In genomic region chr15:101086956-101087355, GRCm38 (mm10) we compare ENCODE assay signal across 13 mouse cellular contexts. TPM values are rescaled to one million over a fixed set of nuclear protein-coding genes. Genes with fewer than 3 reads are reported as not detected.
DNase-seq lines count a peak whose midpoint lies in the region.
"Had no signal": no experiment of that assay in that cellular context is flagged by ENCODE, and none has a peak within 500 bp of the region (broad histone marks: within the 10 kb centered on the region; RNA-seq: fewer than 3 reads in every experiment).

No protein-coding gene starts in this region.

- H3K27ac ChIP-seq in embryonic facial prominence, embryonic 10.5 days (replicated peaks): 0 out of 2 replicates have a peak overlapping the region, but pooled peaks have one; percentile 30
- H3K27ac ChIP-seq in midbrain, embryonic 10.5 days (replicated peaks): no peak overlapping the region
- H3K27ac ChIP-seq: macrophage had no signal

- no peak overlapping the region for H3K4me3 ChIP-seq in embryonic facial prominence, embryonic 10.5 days
- no peak overlapping the region for H3K4me3 ChIP-seq in midbrain, embryonic 10.5 days

- 0 out of 2 replicates have a peak, but pooled peaks cover 10% of the 10 kb centered on the region for H3K27me3 ChIP-seq in embryonic facial prominence, embryonic 10.5 days (replicated peaks; ENCODE audit: low read depth, poor library complexity, severe bottlenecking)
- H3K27me3 ChIP-seq in midbrain, embryonic 10.5 days (ENCODE audit: low read depth, poor library complexity, severe bottlenecking): peaks cover 32% of the 10 kb centered on the region

- H3K9me3 ChIP-seq in embryonic facial prominence, embryonic 10.5 days: no peaks in the 10 kb centered on the region
- H3K9me3 ChIP-seq in midbrain, embryonic 10.5 days (replicated peaks): no peaks in the 10 kb centered on the region

- peak; percentile 62 for DNase-seq in ovary, postnatal 36 days (ENCODE audit: low spot score)
- no peak for DNase-seq in ovary, postnatal 10 days (ENCODE audit: low spot score)
- DNase-seq in embryonic facial prominence, embryonic 10.5 days (ENCODE audit: low spot score): no peak
- DNase-seq in kidney, postnatal 25 days: peak; percentile 76 to 88
- no peak for DNase-seq in urinary bladder, adult 18-20 months (ENCODE audit: low spot score in 2 of 2)
- no peak for DNase-seq in cerebellum, adult 11 months
- DNase-seq in midbrain, embryonic 10.5 days (ENCODE audit: low spot score): no peak
- no peak for DNase-seq in testis, postnatal 14 days (ENCODE audit: low spot score)
- DNase-seq: heart, postnatal 36 days had no signal

- no peaks in the 10 kb centered on the region for H3K36me3 ChIP-seq in embryonic facial prominence, embryonic 10.5 days (replicated peaks)
- H3K36me3 ChIP-seq in midbrain, embryonic 10.5 days: no peaks in the 10 kb centered on the region

- peaks cover 45% of the 10 kb centered on the region for H3K4me1 ChIP-seq in embryonic facial prominence, embryonic 10.5 days
- H3K4me1 ChIP-seq in midbrain, embryonic 10.5 days: peaks cover 32% of the 10 kb centered on the region

- WGBS in embryonic facial prominence, embryonic 10.5 days: 84% methylated on average over 3 of the region's 3 CpGs
- WGBS in midbrain, embryonic 10.5 days: 89% methylated on average over 3 of the region's 3 CpGs

RNA-seq across cellular contexts. Expression of gene Fignl2, which starts 8.6 kb away (rescaled TPM):
- 1.2 and 1.7 TPM in 2 replicates for polyA plus RNA-seq in embryonic facial prominence, embryonic 10.5 days (2016; fragmentation: Nextera tagmentation; extraction: Ambion mirVana)
- 0.88 and 1.7 TPM in 2 replicates for polyA plus RNA-seq in midbrain, embryonic 10.5 days (2016; fragmentation: Nextera tagmentation; extraction: Ambion mirVana)

RNA-seq across cellular contexts. Expression of gene Ankrd33, which starts 28.6 kb away (rescaled TPM):
- polyA plus RNA-seq in embryonic facial prominence, embryonic 10.5 days (2016; fragmentation: Nextera tagmentation; extraction: Ambion mirVana): 0.10 TPM in 1 of 2 replicates, not detected in the other
- not detected in 2 replicates for polyA plus RNA-seq in midbrain, embryonic 10.5 days (2016; fragmentation: Nextera tagmentation; extraction: Ambion mirVana)
- polyA plus RNA-seq: forebrain, embryonic 11.5 days; macrophage; neural tube, embryonic 14.5 days; stomach, embryonic 14.5 days had no signal

RNA-seq across cellular contexts. Expression of gene Gm47841, which starts 39.8 kb away (rescaled TPM):
- not detected in 2 replicates for polyA plus RNA-seq in embryonic facial prominence, embryonic 10.5 days (2016; fragmentation: Nextera tagmentation; extraction: Ambion mirVana)
- not detected in 2 replicates for polyA plus RNA-seq in midbrain, embryonic 10.5 days (2016; fragmentation: Nextera tagmentation; extraction: Ambion mirVana)
- polyA plus RNA-seq: forebrain, embryonic 11.5 days; macrophage; neural tube, embryonic 14.5 days; stomach, embryonic 14.5 days had no signal

RNA-seq across cellular contexts. Expression of gene Acvrl1, which starts 41.4 kb away (rescaled TPM):
- polyA plus RNA-seq in embryonic facial prominence, embryonic 10.5 days (2016; fragmentation: Nextera tagmentation; extraction: Ambion mirVana): 10.3 and 10.6 TPM in 2 replicates
- 8.9 and 10.7 TPM in 2 replicates for polyA plus RNA-seq in midbrain, embryonic 10.5 days (2016; fragmentation: Nextera tagmentation; extraction: Ambion mirVana)

Comparison
In these comparisons a context has a peak if more than half of its experiments do, and no peak if none do; other contexts are left out.
1. DNase-seq: peak in ovary, postnatal 36 days (single experiment) and kidney, postnatal 25 days (2 of 2); none in ovary, postnatal 10 days (single experiment), embryonic facial prominence, embryonic 10.5 days (single experiment), urinary bladder, adult 18-20 months (0 of 2), cerebellum, adult 11 months (single experiment), midbrain, embryonic 10.5 days (single experiment) and testis, postnatal 14 days (single experiment).